Mouse (Mus musculus): Measurements from ENCODE around the gene Gm21294. TPM values are rescaled to one million over a fixed set of nuclear protein-coding genes. Genes with fewer than 3 reads are reported as not detected.
A peak's percentile ranks its signal among the peaks of the same experiment; 100 is the strongest.
"Not testable (repeated sequence)": the region's sequence is repeated elsewhere in the genome, so short reads cannot be mapped to it uniquely, and the experiment has no call there.

Gm21294 gene
- not detected for total RNA-seq (2022)

DNA sequence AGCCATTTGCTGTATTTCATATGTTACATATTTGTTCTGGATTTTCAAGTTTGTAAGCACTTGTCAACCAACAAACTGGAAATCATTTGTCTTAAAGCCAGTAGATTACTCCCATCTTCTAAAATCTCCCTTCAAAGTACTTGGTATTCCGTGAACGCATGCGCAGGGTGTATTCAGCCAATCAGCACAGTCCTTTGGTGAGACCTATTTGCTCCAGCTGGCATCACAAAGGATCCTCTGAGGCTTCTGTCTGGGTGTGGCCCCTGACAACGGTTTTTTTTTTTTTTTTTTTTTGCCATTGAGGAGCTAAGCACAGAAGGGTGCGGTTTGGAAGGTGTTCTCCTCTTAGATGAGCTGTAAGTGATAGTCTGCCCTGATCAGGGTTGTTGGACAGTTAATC, at the start of gene Gm21294:
Gm21294 (plus strand) TSS at position 301 of the 400 bp plus-strand sequence.
- not testable (repeated sequence) for DNase-seq (ENCODE audit: low spot score in 2 of 2)

DNA sequence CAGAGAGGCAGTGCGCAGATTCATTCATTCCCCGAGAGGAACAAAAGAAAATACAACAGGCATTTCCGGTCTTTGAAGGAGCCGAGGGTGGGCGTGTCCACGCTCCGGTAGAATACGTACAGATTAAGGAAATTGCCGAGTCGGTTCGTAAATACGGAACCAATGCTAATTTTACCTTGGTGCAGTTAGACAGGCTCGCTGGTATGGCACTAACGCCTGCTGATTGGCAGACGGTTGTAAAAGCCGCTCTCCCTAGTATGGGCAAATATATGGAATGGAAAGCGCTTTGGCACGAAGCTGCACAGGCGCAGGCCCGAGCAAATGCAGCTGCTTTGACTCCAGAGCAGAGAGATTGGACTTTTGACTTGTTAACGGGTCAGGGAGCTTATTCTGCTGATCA, 73.6 kb downstream of the Gm21294 start:
- DNase-seq (ENCODE audit: low spot score in 2 of 2): peak; percentile 24 to 34
